Mouse (Mus musculus): ENCODE measurements at regions not wholly inside any gene's neighbourhood (a gene's known extent, or its start where the extent isn't known, plus 50 kb on each side); places are given as distances from the start of the nearest gene placed in this dataset.

- TF ChIP-seq CTCF (IDR thresholded peaks at IDR 0.05; ENCODE audit: borderline replicate concordance, control insufficient read depth, extremely low read depth, insufficient read depth, low read length, poor library complexity) = no peak
- no peak for TF ChIP-seq POLR2A (IDR thresholded peaks at IDR 0.05; ENCODE audit: control insufficient read depth, extremely low read depth, insufficient read depth, low read length, poor library complexity)
Measured at GRCm38 (mm10) chr3:50869211-50869610, 355.0 kb upstream of the Noct start.

Measured in thymus, adult 2 months (tissue).